Mouse (Mus musculus) liver, postnatal 0 days (tissue): ENCODE measurements around the gene Ddx4.

Experiments used
- CTCF ChIP-seq: sonication (generic); IDR thresholded peaks from 2 replicates; pipeline ENCODE4 v1.5.1; 2016; ENCODE audit warnings: antibody characterized with exemption, low read depth
- EP300 ChIP-seq: IDR thresholded peaks from 2 replicates; pipeline ENCODE4 v1.6.1; 2016; ENCODE audit warnings: antibody characterized with exemption, low read depth, mild to moderate bottlenecking

DNA sequence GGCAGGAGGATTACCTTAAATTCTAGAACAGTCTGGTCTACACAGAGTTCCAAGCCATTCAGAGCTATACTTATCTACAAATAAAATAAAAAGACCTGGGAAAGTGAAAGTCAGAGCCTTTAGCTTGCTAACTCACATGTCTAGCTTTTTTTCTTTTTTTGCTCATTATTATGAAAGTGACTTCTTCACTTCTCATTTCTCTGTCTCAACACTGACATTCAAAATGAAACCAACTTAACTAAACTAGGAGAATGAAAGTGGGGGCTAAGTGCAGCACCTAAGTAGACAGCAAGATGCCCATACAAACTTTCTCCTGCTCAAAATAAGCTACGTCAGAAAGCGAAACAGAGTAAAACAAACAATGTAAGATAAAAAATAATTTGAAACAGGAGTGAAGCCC is 49.7 kb downstream of the Ddx4 start:
- TF ChIP-seq CTCF (no peak), EP300 (no peak)
